Mouse (Mus musculus) embryonic stem cell, embryonic (primary cell): ENCODE measurements around the gene Cfap43.

Experiments used
- CTCF ChIA-PET, 4 experiments: fragments of 300-600 bp in 2 of 4; fragments of 350-600 bp in 2 of 4; sonication (Branson Sonifier 250); formaldehyde crosslinking; loops; one replicate each; lab custom pipeline; 2022; ENCODE audit warnings: inconsistent platforms in 2 of 4; lab: Charles Lee
- POLR2A ChIA-PET, 4 experiments: fragments of 300-600 bp in 2 of 4; fragments of 350-600 bp in 2 of 4; sonication (Branson Sonifier 250); formaldehyde crosslinking; loops; one replicate each; lab custom pipeline; 2022; ENCODE audit warnings: antibody characterized with exemption in 4 of 4, inconsistent platforms in 1 of 4; lab: Charles Lee

Gene Cfap43

GRCm38 (mm10) chr19:47919126-47919965 is at the start of gene Cfap43, which contains the start of gene Itprip:
Cfap43 (minus strand) TSS chr19:47919287.
Itprip (minus strand) TSS chr19:47919299.
- ChIA-PET POLR2A (interaction anchor here in 3 of 4 experiments (0.7 to 1.8 kb wide), 11 partner anchors 9 to 189 kb away, joined by 3 to 6 read pairs (median 3); partner anchors contain the start of gene Sfr1 (in 1 of the 3)), CTCF (interaction anchor here (0.6 to 2.9 kb wide), 17 partner anchors 10 to 431 kb away, joined by 3 to 19 read pairs (median 3); no protein-coding TSS in a partner anchor)

GRCm38 (mm10) chr19:47958181-47958580 is 39.1 kb upstream of the Cfap43 start:
- ChIA-PET CTCF (interaction anchor here in 1 of 4 experiments (1.2 kb wide), 1 partner anchor 9 kb away, joined by 6 read pairs; no protein-coding TSS in a partner anchor), POLR2A (no interaction called here)

- CTCF ChIA-PET = interaction anchor here in 1 of 4 experiments (1.7 kb wide), 1 partner anchor 71 kb away, joined by 5 read pairs; no protein-coding TSS in a partner anchor
- POLR2A ChIA-PET = no interaction called here
Observed at GRCm38 (mm10) chr19:47953169-47953568, 34.1 kb upstream of the Cfap43 start.

- CTCF ChIA-PET = interaction anchor here in 1 of 4 experiments (1.5 kb wide), 1 partner anchor 68 kb away, joined by 4 read pairs; no protein-coding TSS in a partner anchor
- POLR2A ChIA-PET = no interaction called here
Observed at GRCm38 (mm10) chr19:47950946-47951345, 31.9 kb upstream of the Cfap43 start.

- ChIA-PET CTCF (interaction anchor here in 3 of 4 experiments (0.6 to 1.1 kb wide), 3 partner anchors 64 to 298 kb away, joined by 3 read pairs; no protein-coding TSS in a partner anchor), POLR2A (interaction anchor here in 2 of 4 experiments (0.7 to 1.0 kb wide), 2 partner anchors 13 to 39 kb away, joined by 3 read pairs; no protein-coding TSS in a partner anchor)
Observed at GRCm38 (mm10) chr19:47946821-47947465, 27.9 kb upstream of the Cfap43 start.

- ChIA-PET CTCF (interaction anchor here in 1 of 4 experiments (0.6 to 1.2 kb wide), 2 partner anchors 26 to 57 kb away, joined by 3 to 4 read pairs; no protein-coding TSS in a partner anchor), POLR2A (no interaction called here)
Observed at GRCm38 (mm10) chr19:47939361-47939760, 20.3 kb upstream of the Cfap43 start.

GRCm38 (mm10) chr19:47937443-47938406 is 18.6 kb upstream of the Cfap43 start, which contains the start of gene Cfap58:
Cfap58 (plus strand) TSS chr19:47937675.
- ChIA-PET POLR2A (no interaction called here), CTCF (interaction anchor here in 1 of 4 experiments (1.2 kb wide), 1 partner anchor 55 kb away, joined by 3 read pairs; no protein-coding TSS in a partner anchor)

- POLR2A ChIA-PET = no interaction called here
Observed at GRCm38 (mm10) chr19:47936938-47937337, 17.9 kb upstream of the Cfap43 start.

GRCm38 (mm10) chr19:47936490-47936889 is 17.4 kb upstream of the Cfap43 start:
- ChIA-PET POLR2A (no interaction called here), CTCF (no interaction called here)

More at GRCm38 (mm10) chr19:47936938-47937337, 17.9 kb upstream of the Cfap43 start:
- CTCF ChIA-PET = no interaction called here

GRCm38 (mm10) chr19:47935530-47935929 is 16.4 kb upstream of the Cfap43 start:
- CTCF ChIA-PET = interaction anchor here in 1 of 4 experiments (2.1 kb wide), 1 partner anchor 53 kb away, joined by 10 read pairs; no protein-coding TSS in a partner anchor
- POLR2A ChIA-PET = interaction anchor here in 2 of 4 experiments (0.8 to 1.9 kb wide), 3 partner anchors 16 to 52 kb away, joined by 3 to 7 read pairs (median 5); partner anchors contain the start of genes Cfap43 (in 2 of the 2) and Itprip (in 2 of the 2)

- ChIA-PET CTCF (interaction anchor here in 3 of 4 experiments (1.1 to 2.1 kb wide), 4 partner anchors 52 to 103 kb away, joined by 6 to 11 read pairs (median 10); no protein-coding TSS in a partner anchor), POLR2A (interaction anchor here in 2 of 4 experiments (0.8 to 1.9 kb wide), 6 partner anchors 12 to 122 kb away, joined by 3 to 7 read pairs (median 4); partner anchors contain the start of genes Cfap43 (in 2 of the 2) and Itprip (in 2 of the 2))
Observed at GRCm38 (mm10) chr19:47934636-47935238, 15.7 kb upstream of the Cfap43 start.

GRCm38 (mm10) chr19:47934146-47934545 is 15.1 kb upstream of the Cfap43 start:
- CTCF ChIA-PET = interaction anchor here (0.7 to 2.1 kb wide), 5 partner anchors 52 to 103 kb away, joined by 3 to 11 read pairs (median 9); no protein-coding TSS in a partner anchor
- POLR2A ChIA-PET = interaction anchor here in 3 of 4 experiments (0.6 to 1.9 kb wide), 5 partner anchors 13 to 121 kb away, joined by 3 to 7 read pairs (median 4); no protein-coding TSS in a partner anchor

- CTCF ChIA-PET = interaction anchor here (0.5 to 4.2 kb wide), 4 partner anchors 9 to 50 kb away, joined by 6 to 33 read pairs (median 16); no protein-coding TSS in a partner anchor
Observed at GRCm38 (mm10) chr19:47931982-47932638, 13.0 kb upstream of the Cfap43 start.

GRCm38 (mm10) chr19:47929043-47929442 is 10.0 kb upstream of the Cfap43 start:
- CTCF ChIA-PET = interaction anchor here (0.7 to 4.2 kb wide), 5 partner anchors 9 to 47 kb away, joined by 3 to 33 read pairs (median 7); no protein-coding TSS in a partner anchor
- POLR2A ChIA-PET = no interaction called here

More at GRCm38 (mm10) chr19:47931982-47932638, 13.0 kb upstream of the Cfap43 start:
- POLR2A ChIA-PET = interaction anchor here in 1 of 4 experiments (1.5 kb wide), 1 partner anchor 78 kb away, joined by 3 read pairs; no protein-coding TSS in a partner anchor

- CTCF ChIA-PET = interaction anchor here in 1 of 4 experiments (0.7 kb wide), 1 partner anchor 263 kb away, joined by 4 read pairs; no protein-coding TSS in a partner anchor
- POLR2A ChIA-PET = interaction anchor here in 2 of 4 experiments (0.7 to 0.8 kb wide), 2 partner anchors 172 to 1271 kb away, joined by 3 read pairs; no protein-coding TSS in a partner anchor
Observed at GRCm38 (mm10) chr19:47927032-47927431, 7.9 kb upstream of the Cfap43 start.
